Mouse (Mus musculus): ENCODE results near the gene Prss44. TPM values are rescaled to one million over a fixed set of nuclear protein-coding genes. Genes with fewer than 3 reads are reported as not detected.

Gene Prss44
- polyA plus RNA-seq (2012; rRNA removed) = 28.9 and 30.6 TPM in 2 replicates

- Histone ChIP-seq H3K27me3 (ENCODE audit: control insufficient read depth, insufficient read depth, low read length) (no peaks in the 10 kb centered on the region; the same call in 1 of the 2 replicates), H3K4me3 (ENCODE audit: control insufficient read depth, low read depth, low read length) (peak within 1 kb of the TSS; percentile 95), H3K27ac (ENCODE audit: control insufficient read depth, insufficient read depth, low read depth, low read length) (peak within 1 kb of the TSS; percentile 95), H3K36me3 (ENCODE audit: control insufficient read depth, insufficient read depth, low read length) (no peaks in the 10 kb centered on the region), H3K4me1 (ENCODE audit: control insufficient read depth, insufficient read depth, low read length) (peaks cover 6% of the 10 kb centered on the region; the same call in 1 of the 2 replicates)
- TF ChIP-seq POLR2A (IDR thresholded peaks at IDR 0.05; ENCODE audit: control insufficient read depth, low read depth, low read length) (peak; percentile 74; the same call in 1 of the 2 replicates), CTCF (IDR thresholded peaks at IDR 0.05; ENCODE audit: control insufficient read depth, insufficient read depth, insufficient replicate concordance, low read depth, low read length) (no peak)
These were observed at the start of gene Prss44 for GRCm38 (mm10) chr9:110813789-110814188. Prss44 (plus strand) TSS chr9:110813994.

DNA sequence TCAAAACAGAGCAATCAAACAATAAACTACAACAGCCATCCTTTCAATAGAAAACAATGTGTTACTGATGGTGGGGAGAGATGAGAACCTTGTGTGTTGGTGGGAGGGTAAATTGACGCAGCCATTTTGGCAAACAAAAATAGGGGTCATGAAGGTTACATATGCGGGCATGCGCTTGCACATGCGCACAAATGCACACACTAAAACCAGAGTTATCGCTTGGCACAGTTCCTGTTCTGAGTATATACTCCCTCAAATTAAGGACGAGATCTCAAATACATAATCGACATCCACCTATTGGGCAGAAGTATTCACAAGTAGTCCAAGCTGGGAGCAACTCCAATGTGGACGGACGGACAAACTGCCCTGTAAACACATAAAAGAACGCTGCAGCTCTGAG lies 41.5 kb upstream of the Prss44 start:
- no peaks in the 10 kb centered on the region for H3K4me1 ChIP-seq (ENCODE audit: control insufficient read depth, insufficient read depth, low read length)
- no peak overlapping the region for H3K4me3 ChIP-seq (ENCODE audit: control insufficient read depth, low read depth, low read length)
- H3K27ac ChIP-seq (ENCODE audit: control insufficient read depth, insufficient read depth, low read depth, low read length) = no peak overlapping the region
- TF ChIP-seq CTCF (IDR thresholded peaks at IDR 0.05; ENCODE audit: control insufficient read depth, insufficient read depth, insufficient replicate concordance, low read depth, low read length) = no peak
- TF ChIP-seq POLR2A (IDR thresholded peaks at IDR 0.05; ENCODE audit: control insufficient read depth, low read depth, low read length) = no peak
- H3K27me3 ChIP-seq (ENCODE audit: control insufficient read depth, insufficient read depth, low read length) = no peaks in the 10 kb centered on the region
- H3K36me3 ChIP-seq (ENCODE audit: control insufficient read depth, insufficient read depth, low read length) = no peaks in the 10 kb centered on the region

DNA sequence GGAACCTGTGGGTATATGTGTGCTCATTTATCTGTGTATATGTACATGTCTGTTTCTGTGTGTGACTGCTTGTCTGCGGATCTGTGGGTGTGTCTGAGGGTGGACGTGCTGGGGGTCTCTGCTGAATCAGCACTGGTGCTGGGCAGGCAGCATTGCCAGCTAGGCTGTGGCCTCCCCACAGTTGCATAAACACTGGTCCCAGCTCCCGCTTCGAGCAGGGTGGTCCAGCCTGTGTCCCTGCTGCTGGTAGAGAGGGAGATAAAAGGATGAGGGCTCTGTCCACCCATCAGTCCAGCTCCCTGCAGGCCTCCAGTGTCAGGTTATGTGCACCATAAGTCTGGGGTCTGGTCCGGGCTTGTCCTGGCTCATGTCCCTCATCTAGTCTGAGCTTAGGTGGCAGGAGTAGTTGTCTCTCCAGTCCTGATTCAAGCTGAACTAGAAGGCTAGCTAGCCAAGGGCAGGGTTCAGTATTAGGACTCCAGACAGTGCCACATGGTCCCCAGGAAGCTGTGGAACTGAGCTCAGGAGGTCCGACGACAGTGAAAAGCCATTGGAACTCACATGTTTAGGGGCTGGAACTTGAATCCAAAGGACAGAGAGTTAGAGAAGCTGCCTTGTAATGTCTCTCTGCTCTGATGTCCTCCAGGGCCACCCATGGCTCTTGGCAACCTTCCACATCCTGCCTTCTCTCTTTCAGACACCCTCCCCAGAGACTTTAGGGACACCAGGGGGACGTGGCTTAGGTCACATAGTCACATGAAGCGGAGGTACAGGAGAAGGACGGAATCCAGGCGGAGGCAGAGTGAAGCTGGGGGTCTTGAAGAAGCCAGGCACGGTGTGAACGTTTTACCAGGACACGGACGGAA lies 39.2 kb upstream of the Prss44 start:
- no peaks in the 10 kb centered on the region for H3K4me1 ChIP-seq (ENCODE audit: control insufficient read depth, insufficient read depth, low read length)
- H3K4me3 ChIP-seq (ENCODE audit: control insufficient read depth, low read depth, low read length) = no peak overlapping the region
- TF ChIP-seq POLR2A (IDR thresholded peaks at IDR 0.05; ENCODE audit: control insufficient read depth, low read depth, low read length) = no peak
- TF ChIP-seq CTCF (IDR thresholded peaks at IDR 0.05; ENCODE audit: control insufficient read depth, insufficient read depth, insufficient replicate concordance, low read depth, low read length) = no peak

DNA sequence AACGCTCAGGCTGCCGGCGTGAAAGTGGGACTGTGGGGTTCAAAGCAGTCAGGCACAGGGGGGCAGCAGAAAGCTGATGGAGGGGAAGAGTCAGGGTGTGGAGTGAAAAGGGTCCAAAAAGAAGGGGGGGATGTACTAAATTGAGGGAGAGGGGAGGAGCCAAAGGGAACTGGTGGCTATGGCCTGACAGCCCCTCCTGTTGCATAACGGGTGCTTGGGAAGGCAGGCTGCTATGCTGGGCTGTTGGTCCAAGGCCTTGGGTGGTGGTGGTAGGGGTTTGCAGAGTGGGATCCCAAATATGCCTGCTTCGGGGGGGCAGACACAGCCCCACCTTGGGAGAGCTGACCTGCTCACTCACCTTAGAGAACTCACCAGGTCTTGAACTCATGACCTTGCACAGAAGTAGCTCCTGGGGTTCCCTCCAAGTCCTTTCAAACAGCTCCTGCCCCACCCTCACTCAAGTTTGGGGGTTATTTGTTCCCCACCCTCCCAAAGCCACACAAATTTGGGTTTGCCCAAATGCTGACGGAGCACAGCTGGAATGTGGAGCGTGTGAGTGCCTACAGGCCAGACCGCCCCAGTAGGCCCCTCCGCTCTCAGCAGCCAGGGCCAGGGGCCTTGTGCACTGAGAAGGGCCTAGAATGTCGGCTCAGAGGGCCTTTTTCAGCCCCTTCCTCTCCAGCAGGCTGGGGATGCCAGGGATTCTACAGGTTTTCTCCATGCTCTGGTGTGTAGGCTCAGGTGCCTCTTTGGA lies 38.3 kb upstream of the Prss44 start:
- no peak overlapping the region for H3K4me3 ChIP-seq (ENCODE audit: control insufficient read depth, low read depth, low read length)
- H3K4me1 ChIP-seq (ENCODE audit: control insufficient read depth, insufficient read depth, low read length) = no peaks in the 10 kb centered on the region
- TF ChIP-seq POLR2A (IDR thresholded peaks at IDR 0.05; ENCODE audit: control insufficient read depth, low read depth, low read length) = no peak
- TF ChIP-seq CTCF (IDR thresholded peaks at IDR 0.05; ENCODE audit: control insufficient read depth, insufficient read depth, insufficient replicate concordance, low read depth, low read length) = no peak
- no peaks in the 10 kb centered on the region for H3K27me3 ChIP-seq (ENCODE audit: control insufficient read depth, insufficient read depth, low read length)
- H3K36me3 ChIP-seq (ENCODE audit: control insufficient read depth, insufficient read depth, low read length) = no peaks in the 10 kb centered on the region
- H3K27ac ChIP-seq (ENCODE audit: control insufficient read depth, insufficient read depth, low read depth, low read length) = no peak overlapping the region

More for the DNA sequence above, 39.2 kb upstream of the Prss44 start:
- no peak overlapping the region for H3K27ac ChIP-seq (ENCODE audit: control insufficient read depth, insufficient read depth, low read depth, low read length)
- H3K27me3 ChIP-seq (ENCODE audit: control insufficient read depth, insufficient read depth, low read length) = no peaks in the 10 kb centered on the region
- no peaks in the 10 kb centered on the region for H3K36me3 ChIP-seq (ENCODE audit: control insufficient read depth, insufficient read depth, low read length)

DNA sequence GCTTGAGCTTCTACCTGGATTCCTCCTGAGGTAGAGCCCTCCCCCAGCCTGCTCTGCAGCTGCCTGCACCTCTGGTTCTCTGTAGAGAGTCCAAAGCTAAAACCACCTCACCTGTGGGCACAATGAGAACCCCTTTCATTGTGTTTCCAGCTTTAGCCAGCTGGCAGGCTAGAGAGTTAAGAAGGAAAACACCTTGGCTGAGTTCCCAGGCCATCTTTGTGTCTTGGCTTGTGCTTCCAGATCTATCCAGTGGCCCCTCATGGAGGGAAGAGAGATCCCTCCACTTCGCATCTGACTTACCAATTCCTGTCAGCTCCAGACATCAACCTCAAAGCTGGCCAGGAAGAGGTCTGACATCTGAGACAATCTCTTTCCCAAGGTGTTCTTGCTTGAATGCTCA lies 35.7 kb upstream of the Prss44 start:
- no peak overlapping the region for H3K27ac ChIP-seq (ENCODE audit: control insufficient read depth, insufficient read depth, low read depth, low read length)
- TF ChIP-seq CTCF (IDR thresholded peaks at IDR 0.05; ENCODE audit: control insufficient read depth, insufficient read depth, insufficient replicate concordance, low read depth, low read length) (no peak), POLR2A (IDR thresholded peaks at IDR 0.05; ENCODE audit: control insufficient read depth, low read depth, low read length) (no peak)
- H3K27me3 ChIP-seq (ENCODE audit: control insufficient read depth, insufficient read depth, low read length) = no peaks in the 10 kb centered on the region
- H3K36me3 ChIP-seq (ENCODE audit: control insufficient read depth, insufficient read depth, low read length) = no peaks in the 10 kb centered on the region
- H3K4me3 ChIP-seq (ENCODE audit: control insufficient read depth, low read depth, low read length) = no peak overlapping the region
- peaks cover 11% of the 10 kb centered on the region for H3K4me1 ChIP-seq (ENCODE audit: control insufficient read depth, insufficient read depth, low read length)

- Histone ChIP-seq H3K4me1 (ENCODE audit: control insufficient read depth, insufficient read depth, low read length) (peaks cover 11% of the 10 kb centered on the region), H3K27ac (ENCODE audit: control insufficient read depth, insufficient read depth, low read depth, low read length) (no peak overlapping the region)
These were observed 35.2 kb upstream of the Prss44 start for GRCm38 (mm10) chr9:110778559-110778958.

More at GRCm38 (mm10) chr9:110778559-110778958, 35.2 kb upstream of the Prss44 start:
- no peak for TF ChIP-seq POLR2A (IDR thresholded peaks at IDR 0.05; ENCODE audit: control insufficient read depth, low read depth, low read length)
- no peak for TF ChIP-seq CTCF (IDR thresholded peaks at IDR 0.05; ENCODE audit: control insufficient read depth, insufficient read depth, insufficient replicate concordance, low read depth, low read length)
- Histone ChIP-seq H3K36me3 (ENCODE audit: control insufficient read depth, insufficient read depth, low read length) (no peaks in the 10 kb centered on the region), H3K27me3 (ENCODE audit: control insufficient read depth, insufficient read depth, low read length) (no peaks in the 10 kb centered on the region), H3K4me3 (ENCODE audit: control insufficient read depth, low read depth, low read length) (no peak overlapping the region)
